ENCODE assay signal across 11 mouse cellular contexts in genomic region chr19:46766125-46766524, GRCm38 (mm10). TPM values are rescaled to one million over a fixed set of nuclear protein-coding genes. Genes with fewer than 3 reads are reported as not detected.
A peak's percentile ranks its signal among the peaks of the same experiment; 100 is the strongest.
DNase-seq lines count a peak whose midpoint lies in the region; ATAC-seq and TF ChIP-seq lines count a peak whose summit lies in the region.
"Had no signal": no experiment of that assay in that cellular context is flagged by ENCODE, and none has a peak within 500 bp of the region (broad histone marks: within the 10 kb centered on the region; RNA-seq: fewer than 3 reads in every experiment).

No protein-coding gene starts in this region.

- WGBS in liver, embryonic 14.5 days (ENCODE audit: insufficient replicate concordance) = 25% methylated on average over 5 of the region's 5 CpGs
- 17% methylated on average over 5 of the region's 5 CpGs for WGBS in olfactory bulb, adult 2 months

- peak overlapping the region; percentile 43 for H3K4me2 ChIP-seq in liver, embryonic 14.5 days (ENCODE audit: low read depth)

- H3K4me1 ChIP-seq in liver, embryonic 14.5 days (replicated peaks; ENCODE audit: control insufficient read depth in 2 of 2, insufficient read depth in 2 of 2, low read length in 1 of 2) = peaks cover 9 to 13% of the 10 kb centered on the region in 2 experiments
- H3K4me1 ChIP-seq in olfactory bulb, adult 2 months (ENCODE audit: control insufficient read depth, insufficient read depth, low read length) = peaks cover 12% of the 10 kb centered on the region

- no peak for ATAC-seq in cerebellum, adult (ENCODE audit: insufficient number of reproducible peaks, low FRiP score, low TSS enrichment)
- no peak for ATAC-seq in liver, embryonic 14.5 days (ENCODE audit: insufficient read depth)

- no peak for TF ChIP-seq EP300 in liver, embryonic 14.5 days (IDR thresholded peaks at IDR 0.05; ENCODE audit: low read depth)

- TF ChIP-seq CTCF in liver, embryonic 14.5 days (IDR thresholded peaks at IDR 0.05; ENCODE audit: low read depth) = no peak
- no peak for TF ChIP-seq CTCF in olfactory bulb, adult 2 months (IDR thresholded peaks at IDR 0.05; ENCODE audit: insufficient read depth, low read depth, low read length)

- DNase-seq in cerebellum, adult 11-12 months = peak; percentile 47
- DNase-seq in spleen, adult 12 weeks (ENCODE audit: low spot score) = peak; percentile 16
- DNase-seq in spleen, adult 18-20 months = no peak
- DNase-seq in liver, embryonic 14.5 days (ENCODE audit: low read depth in 3 of 3, low spot score in 3 of 3) = no peak
- DNase-seq in gastrocnemius, postnatal 36 days = no peak
- no peak for DNase-seq in ovary, adult 18-20 months (ENCODE audit: low spot score)
- DNase-seq: adrenal gland, postnatal 25 days; heart, postnatal 14 days; left cerebral cortex, postnatal 4 days had no signal

- intact Hi-C loops in gastrocnemius, postnatal 36 days (cut with DNase I) = no loop called here

- H3K4me3 ChIP-seq in liver, embryonic 14.5 days (ENCODE audit: insufficient read depth in 1 of 2, low read depth in 2 of 2, low read length in 2 of 2) = no peak overlapping the region
- peak overlapping the region; percentile 29; the same call in 1 of the 2 replicates for H3K4me3 ChIP-seq in olfactory bulb, adult 2 months (ENCODE audit: insufficient read depth, low read depth, low read length)

- no peak for TF ChIP-seq POLR2A in olfactory bulb, adult 2 months (IDR thresholded peaks at IDR 0.05; ENCODE audit: insufficient read depth, low read depth, low read length)

- peaks cover 12% of the 10 kb centered on the region for H3K27me3 ChIP-seq in liver, embryonic 14.5 days (ENCODE audit: control insufficient read depth, insufficient read depth, low read length)

- no peak overlapping the region; the same call in 1 of the 2 replicates for H3K27ac ChIP-seq in liver, embryonic 14.5 days
- H3K27ac ChIP-seq in olfactory bulb, adult 2 months (ENCODE audit: insufficient read depth, low read depth, low read length) = no peak overlapping the region

- H3K9ac ChIP-seq in liver, embryonic 14.5 days (replicated peaks) = no peak overlapping the region

- H3K9me3 ChIP-seq in liver, embryonic 14.5 days (ENCODE audit: control insufficient read depth, low read length) = no peaks in the 10 kb centered on the region

- H3K36me3 ChIP-seq in liver, embryonic 14.5 days (replicated peaks; ENCODE audit: control insufficient read depth, insufficient read depth, low read depth) = no peaks in the 10 kb centered on the region

RNA-seq across cellular contexts. Expression of gene Cnnm2, which starts 4.7 kb away (rescaled TPM):
- polyA plus RNA-seq in liver, embryonic 14.5 days (2012; rRNA removed) = 1.2 and 1.7 TPM in 2 replicates
- polyA plus RNA-seq in liver, embryonic 14.5 days (2014; fragmentation: Nextera tagmentation; extraction: Ambion mirVana) = 1.5 and 2.6 TPM in 2 replicates
- polyA plus RNA-seq in olfactory bulb, adult 2 months (2012; ENCODE audit: insufficient read depth, insufficient read length, low replicate concordance, missing spikeins) = not detected in 2 replicates
- total RNA-seq in gastrocnemius, postnatal 36 days (2021) = 1 to 10 TPM; 2.4 to 3.3 TPM

RNA-seq across cellular contexts. Expression of gene As3mt, which starts 58.9 kb away (rescaled TPM):
- polyA plus RNA-seq in liver, embryonic 14.5 days (2012; rRNA removed) = 3.8 and 5.1 TPM in 2 replicates
- 12.8 and 13.4 TPM in 2 replicates for polyA plus RNA-seq in liver, embryonic 14.5 days (2014; fragmentation: Nextera tagmentation; extraction: Ambion mirVana)
- not detected in 2 replicates for polyA plus RNA-seq in olfactory bulb, adult 2 months (2012; ENCODE audit: insufficient read depth, insufficient read length, low replicate concordance, missing spikeins)
- 10 to 100 TPM; 79.6 to 84.9 TPM for total RNA-seq in gastrocnemius, postnatal 36 days (2021)

Comparison
In these comparisons a context has a peak if more than half of its experiments do, and no peak if none do; other contexts are left out.
1. DNase-seq: peak in cerebellum, adult 11-12 months (single experiment) and spleen, adult 12 weeks (single experiment); none in spleen, adult 18-20 months (0 of 2), liver, embryonic 14.5 days (0 of 3), gastrocnemius, postnatal 36 days (0 of 2) and ovary, adult 18-20 months (single experiment).